Mouse (Mus musculus) left cerebral cortex, adult 18-20 months (tissue): ENCODE measurements at regions not wholly inside any gene's neighbourhood (a gene's known extent, or its start where the extent isn't known, plus 50 kb on each side); places are given as distances from the start of the nearest gene placed in this dataset.

Source experiments
- DNase-seq, 2 experiments: peaks; one replicate each; pipeline ENCODE4 v3.0.0; 2021 to 2022; ENCODE audit warnings: low spot score in 2 of 2, mixed read lengths in 1 of 2

- DNase-seq, result no peak
These were observed 686.0 kb upstream of the Hs3st1 start for GRCm38 (mm10) chr5:40441239-40441638.

- peak; percentile 9 to 29 for DNase-seq
These were observed 647.4 kb upstream of the Hs3st1 start for GRCm38 (mm10) chr5:40402721-40403120.

GRCm38 (mm10) chr5:40394798-40395197 is 639.5 kb upstream of the Hs3st1 start:
- DNase-seq, result no peak

GRCm38 (mm10) chr5:40389591-40389990 is 634.3 kb upstream of the Hs3st1 start:
- no peak for DNase-seq

DNA sequence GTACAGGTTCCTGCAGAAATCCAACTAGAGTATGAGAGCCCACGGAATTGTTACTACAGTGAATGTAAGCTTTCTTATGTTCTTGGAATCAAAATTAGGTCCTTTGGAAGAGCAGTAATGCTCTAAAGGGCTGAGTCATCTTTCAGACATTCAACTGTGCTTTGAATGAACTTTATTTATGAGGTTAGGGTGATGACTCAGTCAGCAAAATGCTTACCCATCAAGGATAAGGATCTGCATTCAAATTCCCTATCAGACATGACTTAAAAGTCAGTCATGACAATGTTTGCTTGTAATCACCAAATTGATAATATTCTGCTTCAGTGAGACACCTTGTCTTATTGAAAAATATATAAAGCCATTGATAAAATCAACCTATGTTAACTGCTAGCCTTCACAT is 611.7 kb upstream of the Hs3st1 start:
- DNase-seq, result no peak

GRCm38 (mm10) chr5:40331237-40331636 is 576.0 kb upstream of the Hs3st1 start:
- no peak for DNase-seq

DNA sequence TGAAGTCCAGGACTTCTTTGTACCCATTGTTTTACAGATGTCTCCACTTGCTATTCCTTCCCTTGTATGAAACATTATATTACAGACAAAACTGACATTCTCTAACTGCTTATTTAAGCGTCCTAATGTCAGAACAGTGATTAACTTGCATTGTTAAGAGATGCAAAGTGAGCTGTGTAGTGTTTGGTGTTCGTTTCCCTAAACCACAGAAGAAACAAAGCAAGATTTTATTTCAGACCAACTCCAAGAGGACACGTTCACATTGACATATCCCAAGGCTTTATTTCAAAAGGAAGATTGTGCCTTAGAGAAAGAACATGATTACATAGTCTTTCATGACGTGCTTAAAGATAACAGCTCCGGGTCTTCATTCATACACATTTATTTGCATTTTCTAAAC is 553.2 kb upstream of the Hs3st1 start:
- no peak for DNase-seq

GRCm38 (mm10) chr5:40304777-40305176 is 549.5 kb upstream of the Hs3st1 start:
- DNase-seq, result peak in 1 of 2 experiments; percentile 10

- DNase-seq, result no peak
These were observed 539.8 kb upstream of the Hs3st1 start for GRCm38 (mm10) chr5:40294868-40295693.

GRCm38 (mm10) chr5:40282330-40282729 is 527.1 kb upstream of the Hs3st1 start:
- DNase-seq, result no peak

DNA sequence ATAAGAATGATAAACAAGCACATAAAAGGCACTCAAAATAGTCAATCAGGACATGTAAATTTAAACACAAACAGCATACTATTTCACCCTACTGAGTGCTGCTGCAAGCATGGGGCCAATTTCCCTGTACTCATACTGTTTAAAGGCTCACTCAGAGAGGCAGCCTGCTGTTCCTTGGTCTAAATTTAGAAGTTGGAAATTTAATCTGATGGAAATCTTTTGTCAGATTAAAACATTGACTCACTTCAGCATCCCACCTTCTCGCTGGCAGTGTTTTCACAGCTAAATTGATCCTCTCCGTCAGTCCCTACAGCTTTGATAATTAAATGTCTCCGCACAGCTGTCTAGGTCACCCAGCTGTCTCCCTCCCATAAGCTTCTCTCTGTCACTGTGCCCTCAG is 491.4 kb upstream of the Hs3st1 start:
- peak; percentile 1 to 13 for DNase-seq
